Mouse (Mus musculus) cerebellum, postnatal 25 days (tissue): ENCODE measurements at regions not wholly inside any gene's neighbourhood (a gene's known extent, or its start where the extent isn't known, plus 50 kb on each side); places are given as distances from the start of the nearest gene placed in this dataset.
"Not testable (repeated sequence)": the region's sequence is repeated elsewhere in the genome, so short reads cannot be mapped to it uniquely, and the experiment has no call there.

Experiments used
- DNase-seq, 2 experiments: peaks; one replicate each; pipeline ENCODE4 v3.0.0; 2021; ENCODE audit warnings: mixed read lengths in 2 of 2

- no peak for DNase-seq
Measured at GRCm38 (mm10) chr1:47646681-47647080, 754.0 kb upstream of the Slc39a10 start.

GRCm38 (mm10) chr1:47606597-47606996, 713.9 kb upstream of the Slc39a10 start:
- DNase-seq: no peak

- no peak for DNase-seq
Measured at GRCm38 (mm10) chr1:47603989-47604360, 711.3 kb upstream of the Slc39a10 start.

DNA sequence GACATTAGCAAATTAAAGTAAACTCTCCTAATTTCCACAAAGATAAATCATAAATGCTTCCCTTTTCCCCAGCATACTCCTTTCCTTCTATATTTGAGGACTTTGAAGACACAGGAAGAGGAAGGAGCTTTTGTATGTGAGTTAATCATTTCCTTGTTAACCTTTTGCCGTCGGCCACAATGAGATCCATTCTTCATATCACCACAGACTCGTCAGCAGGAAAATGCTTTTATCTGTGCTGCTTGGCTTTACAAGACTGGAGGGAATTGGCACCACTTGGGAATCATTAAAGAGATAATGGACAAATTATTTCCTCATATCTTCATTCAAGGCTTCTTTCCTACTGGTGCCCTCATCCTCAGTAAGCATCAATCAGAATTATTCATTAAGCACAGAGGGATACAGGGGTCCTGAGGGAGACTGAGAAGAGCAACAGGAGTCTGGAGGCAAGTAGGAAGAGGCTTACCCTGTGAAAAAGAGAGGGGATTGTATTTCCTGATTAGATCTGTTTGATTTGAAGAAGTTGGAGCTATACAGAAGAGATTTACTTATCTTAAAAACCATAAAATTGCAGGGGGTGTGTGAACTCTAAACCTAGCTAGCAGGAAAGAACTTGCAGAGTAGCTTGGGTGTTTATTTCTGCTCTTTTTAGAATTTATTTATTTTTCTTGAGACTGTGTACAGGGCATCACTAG, 710.8 kb upstream of the Slc39a10 start:
- DNase-seq: no peak

DNA sequence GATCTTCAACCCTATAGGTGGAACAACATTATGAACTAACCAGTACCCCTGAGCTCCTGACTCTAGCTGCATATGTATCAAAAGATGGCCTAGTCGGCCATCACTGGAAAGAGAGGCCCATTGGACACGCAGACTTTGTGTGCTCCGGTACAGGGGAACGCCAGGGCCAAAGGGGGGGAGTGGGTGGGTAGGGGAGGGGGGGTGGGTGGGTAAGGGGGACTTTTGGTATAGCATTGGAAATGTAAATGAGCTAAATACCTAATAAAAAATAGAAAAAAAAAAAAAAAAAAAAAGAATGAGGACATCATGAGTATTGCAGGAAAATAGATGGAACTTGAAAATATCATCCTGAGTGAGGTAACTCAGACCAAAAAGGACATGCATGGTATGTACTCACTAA, 701.0 kb upstream of the Slc39a10 start:
- DNase-seq: not testable (repeated sequence)

- peak; percentile 8 to 19 for DNase-seq
Measured at GRCm38 (mm10) chr1:47545606-47546005, 653.0 kb upstream of the Slc39a10 start.

DNA sequence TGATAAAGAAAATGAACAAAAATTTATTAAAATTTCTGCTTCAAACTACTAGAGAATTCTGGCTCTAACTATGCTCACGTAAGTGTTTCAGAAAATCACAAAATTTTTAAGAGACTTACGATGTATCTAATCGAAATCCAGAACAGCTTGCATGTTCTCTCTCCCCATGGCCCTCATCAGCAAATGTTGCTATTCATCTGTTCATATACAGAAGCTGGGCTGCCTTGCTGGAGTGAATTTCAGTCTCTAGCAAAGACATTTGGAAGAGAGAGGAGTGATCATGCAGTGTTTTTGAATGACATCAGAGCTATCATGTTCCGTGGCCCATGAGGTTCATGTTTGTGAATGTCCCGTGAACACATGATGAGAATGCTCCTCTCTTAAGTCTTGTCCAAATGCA, 618.8 kb upstream of the Slc39a10 start:
- no peak for DNase-seq

- DNase-seq: no peak
Measured at GRCm38 (mm10) chr1:47507801-47508200, 615.1 kb upstream of the Slc39a10 start.

- DNase-seq: no peak
Measured at GRCm38 (mm10) chr1:47488581-47489204, 596.0 kb upstream of the Slc39a10 start.

DNA sequence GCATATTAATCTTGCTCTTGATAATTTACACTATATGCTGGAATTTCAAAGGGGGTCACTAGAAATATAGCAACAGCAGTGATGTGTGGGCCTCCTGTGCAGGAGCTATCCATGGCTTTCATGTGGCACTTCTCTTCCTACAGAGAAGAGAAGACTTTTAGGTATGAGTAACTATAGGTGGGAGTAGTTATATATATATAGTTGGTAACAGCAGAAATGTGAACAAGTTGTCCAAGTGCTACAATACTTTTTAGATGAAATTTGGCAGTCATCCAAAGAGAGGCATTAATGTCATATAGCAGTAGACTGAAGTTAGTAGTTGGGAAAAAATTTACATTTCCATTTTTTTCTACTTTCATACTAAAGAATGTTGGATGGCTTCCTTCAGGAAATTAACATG, 593.4 kb upstream of the Slc39a10 start:
- no peak for DNase-seq

- DNase-seq: no peak
Measured at GRCm38 (mm10) chr1:47479059-47479458, 586.4 kb upstream of the Slc39a10 start.

GRCm38 (mm10) chr1:47466573-47467253, 574.1 kb upstream of the Slc39a10 start:
- no peak for DNase-seq

- no peak for DNase-seq
Measured at GRCm38 (mm10) chr1:47448737-47449489, 556.3 kb upstream of the Slc39a10 start.

- DNase-seq: no peak
Measured at GRCm38 (mm10) chr1:47448070-47448469, 555.4 kb upstream of the Slc39a10 start.

DNA sequence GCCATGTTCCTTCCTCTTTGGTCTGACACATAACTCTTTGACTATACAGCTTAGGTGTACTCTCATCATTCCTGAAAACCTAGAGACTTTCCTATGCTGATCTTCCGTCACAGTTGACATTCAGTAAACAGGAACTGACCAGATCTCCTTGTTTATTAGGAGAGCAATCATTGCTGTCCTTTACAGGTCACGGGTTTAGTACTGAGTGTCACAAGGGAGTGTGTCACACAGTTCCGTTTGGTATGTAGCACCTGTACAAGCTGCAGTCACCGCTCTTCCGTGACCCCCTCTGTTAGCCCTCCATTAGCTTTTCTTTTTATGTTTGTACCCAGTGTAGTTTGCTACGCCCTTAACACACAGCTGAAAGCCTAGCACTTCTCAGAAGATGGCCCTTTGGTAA, 553.4 kb upstream of the Slc39a10 start:
- DNase-seq: no peak

GRCm38 (mm10) chr1:47432829-47433228, 540.2 kb upstream of the Slc39a10 start:
- no peak for DNase-seq

- DNase-seq: no peak
Measured at GRCm38 (mm10) chr1:47405164-47405563, 512.5 kb upstream of the Slc39a10 start.

GRCm38 (mm10) chr1:47386579-47386978, 493.9 kb upstream of the Slc39a10 start:
- no peak for DNase-seq

- no peak for DNase-seq
Measured at GRCm38 (mm10) chr1:47378795-47379194, 486.1 kb upstream of the Slc39a10 start.

GRCm38 (mm10) chr1:47339718-47340439, 447.2 kb upstream of the Slc39a10 start:
- no peak for DNase-seq

DNA sequence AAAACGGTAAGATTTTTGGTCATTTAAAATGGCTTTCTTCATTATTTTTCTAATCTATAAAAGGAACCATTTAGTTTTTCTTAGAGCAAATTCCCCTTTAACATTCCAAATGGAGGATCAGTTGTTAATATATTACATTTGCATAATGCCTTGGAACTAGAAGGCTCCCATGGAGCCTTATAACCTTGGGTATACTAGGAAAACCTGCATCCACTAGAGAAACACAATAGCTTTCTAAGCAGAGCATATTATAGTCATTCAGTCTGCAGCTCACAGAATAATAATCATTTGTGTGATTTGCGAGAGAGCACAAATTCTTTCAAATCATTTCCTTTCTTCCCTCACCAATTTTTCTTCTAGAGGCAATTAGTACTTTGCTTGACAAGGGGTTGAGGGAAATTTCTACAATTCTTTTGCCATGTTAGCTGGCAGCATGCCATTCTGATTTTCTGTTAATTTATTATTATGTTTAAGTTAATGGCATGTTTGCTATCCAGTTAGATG, 418.0 kb upstream of the Slc39a10 start:
- DNase-seq: no peak

DNA sequence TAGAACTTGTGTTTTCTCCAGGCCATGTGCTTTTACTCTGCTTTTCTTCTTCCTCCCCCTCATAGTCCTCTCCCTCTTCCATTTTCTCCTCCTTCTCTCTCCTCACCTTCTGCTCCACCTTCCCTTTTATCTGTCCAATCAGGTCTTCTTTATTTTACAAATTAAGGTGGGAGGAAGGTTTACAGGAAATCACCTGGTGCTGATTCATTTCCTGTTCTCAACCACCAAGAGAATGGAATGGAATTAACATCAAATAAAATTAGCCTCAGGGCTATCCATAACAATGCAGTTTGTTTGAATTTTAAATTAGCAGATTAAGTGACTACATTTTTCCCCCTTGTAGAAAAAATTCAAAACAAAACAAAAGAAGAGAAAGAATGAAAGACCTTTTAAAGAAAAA, 414.3 kb upstream of the Slc39a10 start:
- DNase-seq: no peak

DNA sequence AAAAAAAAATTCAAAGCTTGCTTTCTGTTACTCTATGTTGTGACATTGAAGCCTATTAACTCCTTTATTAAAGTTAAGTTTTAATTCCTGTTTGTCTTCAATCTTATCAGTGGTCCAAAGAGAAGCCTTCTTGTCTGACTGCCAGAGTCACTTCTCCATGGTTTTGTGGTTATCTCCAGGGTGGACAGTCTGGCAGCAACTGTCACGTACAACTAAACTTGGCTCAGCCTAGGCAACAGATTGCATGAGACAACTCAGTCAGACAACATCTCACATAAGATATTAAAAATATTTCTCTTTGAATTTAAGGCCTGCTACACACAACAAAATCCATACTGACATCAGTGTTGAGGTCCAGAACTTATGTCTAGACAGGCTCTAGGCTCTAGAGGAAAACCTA, 406.7 kb upstream of the Slc39a10 start:
- DNase-seq: peak; percentile 22 to 50
